Mouse (Mus musculus) liver, embryonic 18 days (tissue): ENCODE results near the gene Magea6. TPM values are rescaled to one million over a fixed set of nuclear protein-coding genes. Genes with fewer than 3 reads are reported as not detected.

Experiments
- polyA plus RNA-seq: library from polyadenylated mRNA; depleted of rRNA; stranded (reverse); fragments of >200 nt; gene quantifications from 2 replicates; pipeline ENCODE4 v1.2.3, GENCODE M21; 2012; rRNA removed

The Magea6 gene
- not detected in 2 replicates for polyA plus RNA-seq

GRCm38 (mm10) chrX:154935887-154936286, at the start of gene Magea6:
TSS of gene Magea6 (minus strand) at chrX:154935987.

GRCm38 (mm10) chrX:154949405-154949804, 13.6 kb upstream of the Magea6 start, which contains the start of gene Magea3:
TSS of gene Magea3 (minus strand) at chrX:154949505.

GRCm38 (mm10) chrX:154890167-154890566, 45.6 kb downstream of the Magea6 start, which contains the start of gene Cldn34b1:
TSS of gene Cldn34b1 (minus strand) at chrX:154890267.

Other genes starting within 250 kb of the Magea6 start
- not detected in 2 replicates for gene Cldn34b1, start 45.7 kb downstream of the Magea6 start, polyA plus RNA-seq
- gene Magea3, start 13.5 kb upstream of the Magea6 start, polyA plus RNA-seq: not detected in 2 replicates
- gene Magea8, start 59.9 kb upstream of the Magea6 start, polyA plus RNA-seq: not detected in 2 replicates
- gene Magea5, start 127.2 kb upstream of the Magea6 start, polyA plus RNA-seq: not detected in 2 replicates
- gene Magea1, start 153.8 kb upstream of the Magea6 start, polyA plus RNA-seq: not detected in 2 replicates
- not detected in 2 replicates for gene Magea2, start 157.7 kb upstream of the Magea6 start, polyA plus RNA-seq
- not detected in 2 replicates for gene Cldn34b2, start 192.4 kb upstream of the Magea6 start, polyA plus RNA-seq